In genomic region chr1:168476216-168476897, GRCm38 (mm10) we compare ENCODE assay signal across 9 mouse cellular contexts. TPM values are rescaled to one million over a fixed set of nuclear protein-coding genes. Genes with fewer than 3 reads are reported as not detected.
A peak's percentile ranks its signal among the peaks of the same experiment; 100 is the strongest.
DNase-seq lines count a peak whose midpoint lies in the region; ATAC-seq and TF ChIP-seq lines count a peak whose summit lies in the region.
"Had no signal": no experiment of that assay in that cellular context is flagged by ENCODE, and none has a peak within 500 bp of the region (broad histone marks: within the 10 kb centered on the region; RNA-seq: fewer than 3 reads in every experiment).

No protein-coding gene starts in this region.

- DNase-seq in forebrain, embryonic 10.5 days (ENCODE audit: extremely low spot score, low spot score) = no peak
- peak; percentile 28 for DNase-seq in NIH3T3 (ENCODE audit: low read depth)
- peak; percentile 47 for DNase-seq in forebrain, embryonic 14.5 days (ENCODE audit: low spot score)
- peak; percentile 72 for DNase-seq in hindbrain, postnatal 0 days (ENCODE audit: low spot score)
- no peak for DNase-seq in thymus, postnatal 25 days
- no peak for DNase-seq in right cerebral cortex, postnatal 10 days (ENCODE audit: low spot score in 2 of 2)
- no peak for DNase-seq in natural killer cell, adult 2 months (ENCODE audit: low spot score in 2 of 2)

- no peak overlapping the region for H3K4me2 ChIP-seq in forebrain, embryonic 15.5 days (replicated peaks)
- H3K4me2 ChIP-seq in forebrain, embryonic 14.5 days (ENCODE audit: low read length) = no peak overlapping the region
- 0 out of 2 replicates have a peak overlapping the region, but pooled peaks have one; percentile 25 for H3K4me2 ChIP-seq in hindbrain, postnatal 0 days (ENCODE audit: low read depth, low read length)
- H3K4me2 ChIP-seq: stomach, embryonic 15.5 days had no signal

- no peaks in the 10 kb centered on the region for H3K36me3 ChIP-seq in forebrain, embryonic 10.5 days (replicated peaks)
- no peaks in the 10 kb centered on the region for H3K36me3 ChIP-seq in forebrain, embryonic 15.5 days
- no peaks in the 10 kb centered on the region for H3K36me3 ChIP-seq in forebrain, embryonic 14.5 days (ENCODE audit: control insufficient read depth, insufficient read depth, low read length)
- no peaks in the 10 kb centered on the region for H3K36me3 ChIP-seq in hindbrain, postnatal 0 days (ENCODE audit: insufficient read depth, low read length)
- H3K36me3 ChIP-seq: stomach, embryonic 15.5 days had no signal

- H3K9me3 ChIP-seq in forebrain, embryonic 10.5 days = no peaks in the 10 kb centered on the region
- no peaks in the 10 kb centered on the region for H3K9me3 ChIP-seq in forebrain, embryonic 15.5 days
- H3K9me3 ChIP-seq in forebrain, embryonic 14.5 days (replicated peaks; ENCODE audit: control insufficient read depth, low read length) = no peaks in the 10 kb centered on the region
- H3K9me3 ChIP-seq in hindbrain, postnatal 0 days (ENCODE audit: low read length) = no peaks in the 10 kb centered on the region
- H3K9me3 ChIP-seq: stomach, embryonic 15.5 days had no signal

- no peaks in the 10 kb centered on the region for H3K27me3 ChIP-seq in forebrain, embryonic 10.5 days (ENCODE audit: poor library complexity, severe bottlenecking)
- H3K27me3 ChIP-seq in forebrain, embryonic 15.5 days = no peaks in the 10 kb centered on the region
- H3K27me3 ChIP-seq in forebrain, embryonic 14.5 days (replicated peaks; ENCODE audit: control insufficient read depth, insufficient read depth, low read length) = no peaks in the 10 kb centered on the region
- no peaks in the 10 kb centered on the region for H3K27me3 ChIP-seq in hindbrain, postnatal 0 days (ENCODE audit: insufficient read depth, low read length)
- H3K27me3 ChIP-seq: stomach, embryonic 15.5 days had no signal

- peak overlapping the region; percentile 51 for H3K27ac ChIP-seq in forebrain, embryonic 10.5 days
- H3K27ac ChIP-seq in forebrain, embryonic 15.5 days (replicated peaks) = no peak overlapping the region; the same call in 1 of the 2 replicates
- 0 out of 2 replicates have a peak overlapping the region, but pooled peaks have one; percentile 27 for H3K27ac ChIP-seq in forebrain, embryonic 14.5 days (ENCODE audit: low read depth, low read length)
- H3K27ac ChIP-seq in hindbrain, postnatal 0 days = no peak overlapping the region
- H3K27ac ChIP-seq: stomach, embryonic 15.5 days had no signal

- no peak for TF ChIP-seq CTCF in hindbrain, postnatal 0 days (IDR thresholded peaks at IDR 0.05; ENCODE audit: low read depth)

- H3K9ac ChIP-seq in forebrain, embryonic 15.5 days (replicated peaks) = no peak overlapping the region
- H3K9ac ChIP-seq in forebrain, embryonic 14.5 days (ENCODE audit: low read length) = no peak overlapping the region
- H3K9ac ChIP-seq in hindbrain, postnatal 0 days (replicated peaks; ENCODE audit: low read length) = no peak overlapping the region
- H3K9ac ChIP-seq: stomach, embryonic 15.5 days had no signal

- ATAC-seq in forebrain, embryonic 15.5 days (replicated peaks) = no peak
- ATAC-seq in forebrain, embryonic 14.5 days = no peak
- peak; percentile 51; the same call in 1 of the 2 replicates for ATAC-seq in hindbrain, postnatal 0 days

- WGBS in forebrain, embryonic 10.5 days = 64% methylated on average over 14 of the region's 14 CpGs
- 32% methylated on average over 14 of the region's 14 CpGs for WGBS in forebrain, embryonic 15.5 days
- WGBS in forebrain, embryonic 14.5 days = 40% methylated on average over 14 of the region's 14 CpGs
- 35% methylated on average over 14 of the region's 14 CpGs for WGBS in hindbrain, postnatal 0 days

- H3K4me1 ChIP-seq in forebrain, embryonic 10.5 days = peaks cover 43% of the 10 kb centered on the region
- peaks cover 34% of the 10 kb centered on the region for H3K4me1 ChIP-seq in forebrain, embryonic 15.5 days
- peaks cover 39% of the 10 kb centered on the region for H3K4me1 ChIP-seq in forebrain, embryonic 14.5 days (ENCODE audit: control insufficient read depth, insufficient read depth, low read length)
- H3K4me1 ChIP-seq in hindbrain, postnatal 0 days (ENCODE audit: insufficient read depth, low read length) = peaks cover 15% of the 10 kb centered on the region; the same call in 1 of the 2 replicates

- no peak overlapping the region for H3K4me3 ChIP-seq in forebrain, embryonic 10.5 days
- no peak overlapping the region for H3K4me3 ChIP-seq in forebrain, embryonic 15.5 days
- H3K4me3 ChIP-seq in forebrain, embryonic 14.5 days (ENCODE audit: low read depth, low read length) = no peak overlapping the region
- no peak overlapping the region for H3K4me3 ChIP-seq in hindbrain, postnatal 0 days (ENCODE audit: low read length)
- H3K4me3 ChIP-seq: stomach, embryonic 15.5 days had no signal

RNA-seq across cellular contexts. Expression of gene Pbx1, which starts 44.3 kb away (rescaled TPM):
- 38.2 and 38.8 TPM in 2 replicates for polyA plus RNA-seq in forebrain, embryonic 10.5 days (2016; fragmentation: Nextera tagmentation; extraction: Ambion mirVana)
- polyA plus RNA-seq in forebrain, embryonic 15.5 days (2015; fragmentation: Nextera tagmentation; extraction: Ambion mirVana) = 87.4 and 90.5 TPM in 2 replicates
- 66.7 and 76.8 TPM in 2 replicates for polyA plus RNA-seq in forebrain, embryonic 14.5 days (2014; fragmentation: Nextera tagmentation; extraction: Ambion mirVana)
- total RNA-seq in hindbrain, postnatal 0 days (2014; rRNA removed) = 44.4 and 51.6 TPM in 2 replicates
- polyA plus RNA-seq in hindbrain, postnatal 0 days (2015; fragmentation: Nextera tagmentation; extraction: Ambion mirVana) = 33.5 and 37.6 TPM in 2 replicates

Comparison
In these comparisons a context has a peak if more than half of its experiments do, and no peak if none do; other contexts are left out.
1. DNase-seq: peak in NIH3T3 (single experiment), forebrain, embryonic 14.5 days (single experiment) and hindbrain, postnatal 0 days (single experiment); none in forebrain, embryonic 10.5 days (single experiment), thymus, postnatal 25 days (single experiment), right cerebral cortex, postnatal 10 days (0 of 2) and natural killer cell, adult 2 months (0 of 2).
2. H3K27ac ChIP-seq: peak in forebrain, embryonic 10.5 days (single experiment) and forebrain, embryonic 14.5 days (single experiment); none in forebrain, embryonic 15.5 days (single experiment) and hindbrain, postnatal 0 days (single experiment).